Mouse (Mus musculus): ENCODE measurements around the gene L2hgdh. TPM values are rescaled to one million over a fixed set of nuclear protein-coding genes. Genes with fewer than 3 reads are reported as not detected.

The L2hgdh gene
- polyA plus RNA-seq (2014; fragmentation: Nextera tagmentation; extraction: Ambion mirVana) = 13.0 and 15.3 TPM in 2 replicates

GRCm38 (mm10) chr12:69724711-69725460, at the start of gene L2hgdh, which contains the start of gene Atp5s:
Gene L2hgdh, minus strand, starts transcription at chr12:69724873.
Gene Atp5s, plus strand, starts transcription at chr12:69724950.
- Histone ChIP-seq H3K4me3 (ENCODE audit: low read depth, low read length) (peak within 1 kb of the TSS; percentile 65), H3K9ac (ENCODE audit: low read length) (peak within 1 kb of the TSS; percentile 62), H3K27ac (ENCODE audit: low read depth, low read length) (0 out of 2 replicates have a peak within 1 kb of the TSS, but pooled peaks have one; percentile 61), H3K36me3 (ENCODE audit: control insufficient read depth, insufficient read depth, low read length) (peaks cover 3% of the 10 kb centered on the region; the same call in 1 of the 2 replicates), H3K9me3 (ENCODE audit: control insufficient read depth, low read length) (no peaks in the 10 kb centered on the region), H3K27me3 (ENCODE audit: control insufficient read depth, insufficient read depth, low read length) (no peaks in the 10 kb centered on the region), H3K4me2 (ENCODE audit: low read depth) (peak within 1 kb of the TSS; percentile 81), H3K4me1 (ENCODE audit: control insufficient read depth, insufficient read depth, low read length) (no peaks in the 10 kb centered on the region)
- DNase-seq (ENCODE audit: low spot score) (peak; percentile 98), ATAC-seq (ENCODE audit: insufficient read depth, low FRiP score, low TSS enrichment) (peak; percentile 98)
- WGBS = under 1% methylated on average over 56 of the region's 60 CpGs

GRCm38 (mm10) chr12:69768841-69769240, 44.2 kb upstream of the L2hgdh start:
- H3K4me2 ChIP-seq (ENCODE audit: low read depth) = no peak overlapping the region
- ATAC-seq (ENCODE audit: insufficient read depth, low FRiP score, low TSS enrichment) = no peak
- H3K27ac ChIP-seq (ENCODE audit: low read depth, low read length) = no peak overlapping the region
- no peak overlapping the region for H3K4me3 ChIP-seq (ENCODE audit: low read depth, low read length)
- H3K9me3 ChIP-seq (ENCODE audit: control insufficient read depth, low read length) = no peaks in the 10 kb centered on the region
- WGBS = 82% methylated on average over 2 of the region's 2 CpGs
- DNase-seq (ENCODE audit: low spot score) = no peak
- H3K27me3 ChIP-seq (ENCODE audit: control insufficient read depth, insufficient read depth, low read length) = no peaks in the 10 kb centered on the region
- no peak overlapping the region for H3K9ac ChIP-seq (ENCODE audit: low read length)
- H3K36me3 ChIP-seq (ENCODE audit: control insufficient read depth, insufficient read depth, low read length) = no peaks in the 10 kb centered on the region
- peaks cover 7% of the 10 kb centered on the region for H3K4me1 ChIP-seq (ENCODE audit: control insufficient read depth, insufficient read depth, low read length)

- peaks cover 7% of the 10 kb centered on the region for H3K4me1 ChIP-seq (ENCODE audit: control insufficient read depth, insufficient read depth, low read length)
- H3K27me3 ChIP-seq (ENCODE audit: control insufficient read depth, insufficient read depth, low read length) = no peaks in the 10 kb centered on the region
- DNase-seq (ENCODE audit: low spot score) (no peak), ATAC-seq (ENCODE audit: insufficient read depth, low FRiP score, low TSS enrichment) (no peak)
- 67% methylated on average over 9 of the region's 9 CpGs for WGBS
- H3K4me2 ChIP-seq (ENCODE audit: low read depth) = no peak overlapping the region
- H3K4me3 ChIP-seq (ENCODE audit: low read depth, low read length) = no peak overlapping the region
- no peak overlapping the region for H3K9ac ChIP-seq (ENCODE audit: low read length)
- no peak overlapping the region for H3K27ac ChIP-seq (ENCODE audit: low read depth, low read length)
- H3K9me3 ChIP-seq (ENCODE audit: control insufficient read depth, low read length) = no peaks in the 10 kb centered on the region
- no peaks in the 10 kb centered on the region for H3K36me3 ChIP-seq (ENCODE audit: control insufficient read depth, insufficient read depth, low read length)
Observed at GRCm38 (mm10) chr12:69767476-69768258, 43.0 kb upstream of the L2hgdh start.

GRCm38 (mm10) chr12:69766185-69766904, 41.7 kb upstream of the L2hgdh start:
- peak; percentile 23; the same call in 1 of the 2 replicates for ATAC-seq (ENCODE audit: insufficient read depth, low FRiP score, low TSS enrichment)
- no peak overlapping the region for H3K27ac ChIP-seq (ENCODE audit: low read depth, low read length)

GRCm38 (mm10) chr12:69765543-69765942, 40.9 kb upstream of the L2hgdh start:
- DNase-seq (ENCODE audit: low spot score) (peak; percentile 35), ATAC-seq (ENCODE audit: insufficient read depth, low FRiP score, low TSS enrichment) (peak; percentile 50; the same call in 1 of the 2 replicates)
- Histone ChIP-seq H3K4me1 (ENCODE audit: control insufficient read depth, insufficient read depth, low read length) (peaks cover 7% of the 10 kb centered on the region), H3K36me3 (ENCODE audit: control insufficient read depth, insufficient read depth, low read length) (no peaks in the 10 kb centered on the region), H3K27ac (ENCODE audit: low read depth, low read length) (no peak overlapping the region), H3K27me3 (ENCODE audit: control insufficient read depth, insufficient read depth, low read length) (no peaks in the 10 kb centered on the region), H3K4me3 (ENCODE audit: low read depth, low read length) (no peak overlapping the region), H3K9ac (ENCODE audit: low read length) (no peak overlapping the region), H3K4me2 (ENCODE audit: low read depth) (no peak overlapping the region), H3K9me3 (ENCODE audit: control insufficient read depth, low read length) (no peaks in the 10 kb centered on the region)
- 82% methylated on average over 9 of the region's 9 CpGs for WGBS

More at GRCm38 (mm10) chr12:69766185-69766904, 41.7 kb upstream of the L2hgdh start:
- no peak for DNase-seq (ENCODE audit: low spot score)
- no peaks in the 10 kb centered on the region for H3K9me3 ChIP-seq (ENCODE audit: control insufficient read depth, low read length)
- no peak overlapping the region for H3K4me3 ChIP-seq (ENCODE audit: low read depth, low read length)
- H3K9ac ChIP-seq (ENCODE audit: low read length) = no peak overlapping the region
- no peak overlapping the region for H3K4me2 ChIP-seq (ENCODE audit: low read depth)
- no peaks in the 10 kb centered on the region for H3K36me3 ChIP-seq (ENCODE audit: control insufficient read depth, insufficient read depth, low read length)
- whole genome bisulfite sequencing = 77% methylated on average over 10 of the region's 10 CpGs
- H3K27me3 ChIP-seq (ENCODE audit: control insufficient read depth, insufficient read depth, low read length) = no peaks in the 10 kb centered on the region
- H3K4me1 ChIP-seq (ENCODE audit: control insufficient read depth, insufficient read depth, low read length) = peaks cover 7% of the 10 kb centered on the region

GRCm38 (mm10) chr12:69761603-69762002, 36.9 kb upstream of the L2hgdh start:
- Histone ChIP-seq H3K9ac (ENCODE audit: low read length) (no peak overlapping the region), H3K9me3 (ENCODE audit: control insufficient read depth, low read length) (no peaks in the 10 kb centered on the region), H3K4me2 (ENCODE audit: low read depth) (no peak overlapping the region), H3K27me3 (ENCODE audit: control insufficient read depth, insufficient read depth, low read length) (no peaks in the 10 kb centered on the region), H3K4me3 (ENCODE audit: low read depth, low read length) (no peak overlapping the region), H3K36me3 (ENCODE audit: control insufficient read depth, insufficient read depth, low read length) (no peaks in the 10 kb centered on the region), H3K4me1 (ENCODE audit: control insufficient read depth, insufficient read depth, low read length) (peaks cover 4% of the 10 kb centered on the region), H3K27ac (ENCODE audit: low read depth, low read length) (no peak overlapping the region)
- DNase-seq (ENCODE audit: low spot score) = no peak
- WGBS = 60% methylated on average over 2 of the region's 2 CpGs
- ATAC-seq (ENCODE audit: insufficient read depth, low FRiP score, low TSS enrichment) = no peak

- Histone ChIP-seq H3K4me3 (ENCODE audit: low read depth, low read length) (no peak overlapping the region), H3K27me3 (ENCODE audit: control insufficient read depth, insufficient read depth, low read length) (no peaks in the 10 kb centered on the region), H3K4me1 (ENCODE audit: control insufficient read depth, insufficient read depth, low read length) (peaks cover under 1% of the 10 kb centered on the region; the same call in 1 of the 2 replicates), H3K27ac (ENCODE audit: low read depth, low read length) (no peak overlapping the region), H3K9ac (ENCODE audit: low read length) (no peak overlapping the region), H3K36me3 (ENCODE audit: control insufficient read depth, insufficient read depth, low read length) (no peaks in the 10 kb centered on the region), H3K4me2 (ENCODE audit: low read depth) (no peak overlapping the region), H3K9me3 (ENCODE audit: control insufficient read depth, low read length) (no peaks in the 10 kb centered on the region)
- no peak for ATAC-seq (ENCODE audit: insufficient read depth, low FRiP score, low TSS enrichment)
- no peak for DNase-seq (ENCODE audit: low spot score)
- 87% methylated on average over 20 of the region's 20 CpGs for WGBS
Observed at GRCm38 (mm10) chr12:69760743-69761406, 36.2 kb upstream of the L2hgdh start.

- no peak overlapping the region for H3K4me3 ChIP-seq (ENCODE audit: low read depth, low read length)
- WGBS = 60% methylated on average over 6 of the region's 6 CpGs
- ATAC-seq (ENCODE audit: insufficient read depth, low FRiP score, low TSS enrichment) (no peak), DNase-seq (ENCODE audit: low spot score) (no peak)
- H3K27ac ChIP-seq (ENCODE audit: low read depth, low read length) = no peak overlapping the region
- no peaks in the 10 kb centered on the region for H3K4me1 ChIP-seq (ENCODE audit: control insufficient read depth, insufficient read depth, low read length)
- no peaks in the 10 kb centered on the region for H3K9me3 ChIP-seq (ENCODE audit: control insufficient read depth, low read length)
- no peak overlapping the region for H3K9ac ChIP-seq (ENCODE audit: low read length)
- H3K4me2 ChIP-seq (ENCODE audit: low read depth) = no peak overlapping the region
- no peaks in the 10 kb centered on the region for H3K36me3 ChIP-seq (ENCODE audit: control insufficient read depth, insufficient read depth, low read length)
- H3K27me3 ChIP-seq (ENCODE audit: control insufficient read depth, insufficient read depth, low read length) = no peaks in the 10 kb centered on the region
Observed at GRCm38 (mm10) chr12:69760014-69760413, 35.3 kb upstream of the L2hgdh start.
